Mouse (Mus musculus) large intestine, adult 2 months (tissue): ENCODE results near the gene Hdgfl2. TPM values are rescaled to one million over a fixed set of nuclear protein-coding genes. Genes with fewer than 3 reads are reported as not detected.

Experiments
- DNase-seq: peaks from one replicate; pipeline ENCODE4 v3.0.0-alpha.2; 2012; ENCODE audit warnings: low read depth, low spot score
- WGBS: fragments of 180-500 bp; shearing (Covaris S2); methylation state at CpG from one replicate; pipeline ENCODE4 v1.1.7; 2018; 5-methylcytosine and 5-hydroxymethylcytosine counted together
- polyA plus RNA-seq: library from polyadenylated mRNA; depleted of rRNA; stranded (reverse); fragments of >200 nt; gene quantifications from 2 replicates; pipeline ENCODE4 v1.2.3, GENCODE M21; 2012; rRNA removed

The Hdgfl2 gene
- polyA plus RNA-seq: 22.2 and 26.6 TPM in 2 replicates

GRCm38 (mm10) chr17:56078880-56079795 lies at the start of gene Hdgfl2:
Hdgfl2 (plus strand) TSS chr17:56079634.
- peak; percentile 99 for DNase-seq
- under 1% methylated on average over 61 of the region's 61 CpGs for WGBS

- WGBS: 89% methylated on average over 9 of the region's 9 CpGs
- DNase-seq: no peak
Measured at GRCm38 (mm10) chr17:56030238-56030870, 49.1 kb upstream of the Hdgfl2 start.

DNA sequence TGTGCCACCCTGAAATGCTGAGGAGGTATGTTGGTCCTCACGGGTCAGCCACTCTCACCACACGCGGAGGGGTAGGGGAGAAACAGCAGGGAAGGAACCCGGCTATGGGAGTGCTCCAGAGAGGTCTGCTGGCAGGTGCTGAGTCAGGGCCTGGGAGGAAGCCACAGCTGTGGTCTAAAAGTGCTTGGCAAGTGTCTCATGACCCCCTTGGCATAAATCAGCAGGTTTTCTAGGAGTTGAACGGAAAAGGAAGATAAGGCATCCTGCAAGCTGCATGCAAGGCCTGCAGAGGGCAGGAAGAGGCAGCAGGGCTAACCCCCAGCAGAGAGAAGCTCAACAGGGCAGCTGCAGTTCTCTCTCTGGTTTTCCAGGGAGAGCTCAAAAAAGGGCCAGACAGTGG lies 48.5 kb upstream of the Hdgfl2 start:
- 59% methylated on average over 5 of the region's 5 CpGs for WGBS

GRCm38 (mm10) chr17:56031431-56031830 lies 48.0 kb upstream of the Hdgfl2 start:
- DNase-seq: no peak
- 77% methylated on average over 7 of the region's 7 CpGs for WGBS

More for the DNA sequence above, 48.5 kb upstream of the Hdgfl2 start:
- no peak for DNase-seq

GRCm38 (mm10) chr17:56032127-56032733 lies 47.2 kb upstream of the Hdgfl2 start:
- WGBS: 61% methylated on average over 6 of the region's 6 CpGs
- DNase-seq: no peak

DNA sequence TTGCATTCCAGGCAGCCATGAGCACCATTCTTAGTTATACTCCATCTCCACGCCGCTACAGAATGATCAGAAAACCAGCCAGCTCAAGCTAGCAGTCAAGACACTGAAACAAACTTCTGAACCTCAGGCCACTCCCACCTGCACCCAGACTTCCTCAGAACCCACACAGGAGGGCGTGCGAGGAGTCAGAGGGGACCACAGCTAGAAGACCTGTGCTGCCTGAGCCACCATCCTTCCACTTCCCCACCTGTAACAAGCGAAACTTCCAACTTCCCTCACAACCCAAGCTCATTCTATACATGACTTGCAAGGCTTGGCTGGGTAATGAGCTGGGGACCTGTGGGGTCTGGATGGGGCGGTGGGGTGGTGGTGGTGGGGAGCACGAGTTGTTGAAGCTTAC lies 46.6 kb upstream of the Hdgfl2 start:
- no peak for DNase-seq
- WGBS: 61% methylated on average over 7 of the region's 7 CpGs

DNA sequence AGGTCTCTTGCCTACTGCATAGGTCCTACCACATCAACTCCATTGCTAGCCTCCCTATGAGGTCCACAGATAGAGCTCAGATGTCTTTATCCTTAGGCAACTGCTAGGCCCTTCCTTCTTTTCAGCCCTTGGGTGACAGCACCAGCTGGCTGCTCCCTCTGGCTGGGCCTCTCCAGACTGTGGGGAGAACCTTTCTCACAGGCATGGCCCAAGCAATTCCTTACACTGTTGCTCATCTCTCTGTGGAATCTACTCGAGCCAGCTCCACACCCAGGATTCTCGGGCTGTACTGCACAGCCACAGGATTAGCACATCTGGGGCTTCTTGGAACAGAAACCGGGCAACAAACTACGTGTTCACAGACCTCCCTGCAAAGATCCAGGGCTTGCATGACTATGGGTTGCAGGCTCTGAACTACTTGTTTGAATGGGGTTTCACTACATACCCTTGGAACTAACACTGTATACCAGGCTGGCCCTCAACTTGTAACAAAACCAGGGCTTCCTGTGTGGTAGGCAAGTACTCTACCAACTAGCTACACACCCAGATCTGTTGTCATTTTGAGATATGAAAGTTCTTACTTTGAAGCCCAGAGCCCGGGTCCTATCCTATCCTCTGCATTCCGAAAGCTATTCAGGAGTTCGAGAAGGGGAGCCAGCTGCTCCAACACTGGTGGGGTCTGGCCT lies 45.3 kb upstream of the Hdgfl2 start:
- DNase-seq: no peak
- 67% methylated on average over 7 of the region's 7 CpGs for WGBS

DNA sequence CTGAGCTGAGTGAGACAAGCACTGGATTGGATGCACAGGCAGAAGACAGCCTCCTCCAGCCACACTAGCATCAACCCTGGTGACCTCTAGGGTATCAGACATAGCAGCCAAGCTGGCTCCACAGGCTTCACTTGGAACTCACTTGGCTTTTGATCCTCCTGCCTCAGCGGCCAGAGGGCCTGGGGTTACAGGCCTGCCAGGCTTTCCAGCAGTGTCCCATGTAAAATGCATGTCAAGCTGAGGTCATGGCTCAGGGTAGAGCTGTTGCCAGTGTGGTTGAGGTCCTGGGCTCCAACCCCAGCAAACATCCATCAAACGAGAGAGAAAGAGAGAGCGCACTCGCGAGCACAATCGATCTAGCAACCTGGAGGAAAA lies 44.7 kb upstream of the Hdgfl2 start:
- WGBS: 76% methylated on average over 6 of the region's 6 CpGs
- no peak for DNase-seq

DNA sequence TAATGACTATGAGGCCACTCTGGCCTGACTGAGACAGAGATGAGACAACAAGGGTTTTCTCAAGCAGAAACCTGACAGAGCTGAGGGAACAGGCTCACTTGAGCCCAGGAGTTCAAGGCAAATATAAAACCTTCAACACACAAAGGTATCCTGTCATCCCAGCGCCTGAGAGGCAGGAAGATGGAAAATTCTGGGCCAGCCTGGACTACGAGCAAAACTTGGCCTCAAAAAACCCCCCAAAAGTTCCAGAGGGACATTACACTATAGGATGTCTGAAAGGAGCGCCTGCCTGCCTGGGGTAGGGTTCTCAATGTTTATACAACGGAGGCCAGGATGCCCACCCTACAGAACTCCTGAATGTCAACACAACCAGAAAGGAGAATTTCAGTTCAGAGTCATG lies 44.2 kb upstream of the Hdgfl2 start:
- WGBS: 58% methylated on average over 4 of the region's 4 CpGs
- DNase-seq: no peak

DNA sequence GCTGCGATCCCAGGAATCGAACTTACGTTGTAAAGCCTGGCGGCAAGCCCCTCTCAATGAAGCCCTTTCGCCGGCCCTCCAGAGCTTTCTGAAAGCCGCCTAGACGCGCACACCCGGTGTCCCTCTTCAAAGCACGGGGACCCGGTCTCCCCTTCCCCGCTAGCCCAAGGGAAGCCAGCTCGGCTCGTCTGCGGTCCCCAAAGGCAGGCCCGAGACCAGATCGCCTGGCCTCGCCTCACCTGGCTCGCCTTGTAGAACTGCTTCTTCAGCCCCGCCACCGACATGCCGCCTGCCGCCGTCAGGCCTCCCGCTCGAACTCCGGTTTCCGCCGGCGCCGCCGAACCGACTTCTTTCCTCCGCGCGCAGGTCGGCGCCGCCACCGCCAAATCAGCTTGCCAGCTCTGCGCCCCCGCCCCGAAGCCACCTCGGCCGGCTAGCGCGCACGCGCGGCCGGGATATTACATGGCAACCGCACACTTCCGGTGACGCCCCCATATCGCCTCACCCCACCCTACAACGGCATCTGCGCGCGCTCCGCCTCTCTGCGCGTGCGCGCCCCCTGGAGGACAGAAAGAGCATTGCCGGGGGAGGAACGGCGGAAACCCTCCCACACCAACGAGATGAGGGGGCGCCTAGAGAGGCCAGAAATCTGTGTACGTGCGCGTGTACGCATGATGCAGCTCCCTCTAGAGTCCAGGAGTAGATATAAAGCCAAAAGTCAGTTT lies 43.1 kb upstream of the Hdgfl2 start, which contains the start of gene Sh3gl1:
Gene Sh3gl1, minus strand, starts transcription at position 460 of the 725 bp plus-strand sequence.
- peak; percentile 80 for DNase-seq
- under 1% methylated on average over 74 of the region's 74 CpGs for WGBS

GRCm38 (mm10) chr17:56036901-56037287 lies 42.5 kb upstream of the Hdgfl2 start:
- DNase-seq: no peak
- WGBS: 31% methylated on average over 13 of the region's 13 CpGs

DNA sequence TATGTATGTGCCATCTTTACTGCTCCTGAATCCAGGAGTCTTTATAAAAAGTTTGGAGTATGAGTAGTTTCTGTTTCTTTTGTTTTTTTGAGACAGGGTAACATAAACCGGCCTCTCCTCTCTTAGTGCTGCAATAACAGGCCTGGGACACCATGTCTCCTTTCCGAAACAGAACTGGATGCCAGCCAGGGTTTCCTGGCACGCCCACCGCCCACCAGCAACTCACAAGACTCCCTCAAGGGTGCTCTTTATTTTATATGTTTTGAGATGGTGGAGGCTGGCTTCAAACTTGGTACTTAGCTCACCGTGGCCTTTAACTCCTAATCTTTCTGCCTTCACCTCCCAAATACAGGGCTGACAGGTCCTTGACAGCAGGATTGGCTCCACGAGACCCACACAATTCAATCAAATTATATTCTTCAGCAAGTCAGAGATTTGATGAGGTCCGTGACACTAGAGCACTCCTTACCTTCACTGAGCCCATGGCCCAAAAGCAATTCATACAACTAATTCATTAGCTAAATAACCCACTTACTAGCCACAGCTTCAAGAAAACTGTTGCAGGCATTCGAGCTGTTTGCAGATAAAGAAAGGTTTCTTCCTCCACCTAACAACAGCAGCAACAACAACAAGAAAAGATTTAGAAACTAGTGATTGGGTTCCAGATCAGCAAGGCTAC lies 40.7 kb upstream of the Hdgfl2 start:
- no peak for DNase-seq
- WGBS: 70% methylated on average over 8 of the region's 8 CpGs

DNA sequence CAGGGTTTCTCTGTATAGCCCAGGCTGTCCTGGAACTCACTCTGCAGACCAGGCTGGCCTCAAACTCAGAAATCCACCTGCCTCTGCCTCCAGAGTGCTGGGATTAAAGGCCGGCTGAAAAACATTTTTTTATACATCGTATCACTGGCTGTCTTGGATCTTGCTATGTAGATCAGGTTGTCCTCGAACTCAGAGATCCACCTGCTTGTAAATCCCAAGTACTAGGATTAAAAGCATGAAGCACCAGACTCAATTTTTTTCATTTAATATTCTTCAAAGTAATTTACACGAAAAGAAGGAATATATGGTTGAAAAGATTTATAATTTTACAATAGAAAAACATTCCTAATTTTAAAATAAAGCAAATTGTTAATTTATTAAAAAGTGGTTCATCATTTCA lies 40.1 kb upstream of the Hdgfl2 start:
- DNase-seq: no peak
- WGBS: 61% methylated on average over 4 of the region's 4 CpGs

- WGBS: under 1% methylated on average over 68 of the region's 68 CpGs
- DNase-seq: peak; percentile 96
Measured at GRCm38 (mm10) chr17:56040030-56040856, 39.2 kb upstream of the Hdgfl2 start, which contains the start of gene Chaf1a. Chaf1a (plus strand) TSS chr17:56040439.

GRCm38 (mm10) chr17:56040857-56041163 lies 38.6 kb upstream of the Hdgfl2 start:
- DNase-seq: no peak
- under 1% methylated on average over 12 of the region's 12 CpGs for WGBS

DNA sequence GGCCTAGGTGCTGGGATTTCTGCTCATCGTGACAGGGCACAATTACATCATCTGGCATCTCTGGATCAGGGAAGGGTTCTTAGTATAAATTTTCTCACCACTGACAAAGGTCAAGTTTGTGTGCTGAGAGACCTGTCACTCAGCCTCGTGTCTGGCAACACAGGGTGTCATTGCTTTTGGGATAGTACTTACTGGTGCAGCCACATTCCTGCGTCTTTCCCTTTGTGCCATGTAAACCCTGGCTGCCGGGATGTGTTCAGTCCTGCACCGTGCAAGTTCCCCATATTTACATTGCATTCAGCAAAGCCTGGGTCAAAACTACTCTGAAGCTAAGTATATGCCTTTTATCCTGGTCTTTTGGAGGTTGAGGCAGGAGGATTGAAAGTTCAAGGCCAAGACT lies 28.1 kb upstream of the Hdgfl2 start:
- DNase-seq: no peak
- 69% methylated on average over 5 of the region's 5 CpGs for WGBS

- DNase-seq: no peak
Measured at GRCm38 (mm10) chr17:56054938-56055337, 24.5 kb upstream of the Hdgfl2 start.
